Mouse (Mus musculus) gastrocnemius, adult 18-20 months (tissue): ENCODE data around the gene Ccdc160. TPM values are rescaled to one million over a fixed set of nuclear protein-coding genes. Genes with fewer than 3 reads are reported as not detected.
A peak's percentile ranks its signal among the peaks of the same experiment; 100 is the strongest.

Experiments used
- DNase-seq: peaks from one replicate; pipeline ENCODE4 v3.0.0; 2021; ENCODE audit warnings: low spot score
- microRNA-seq: library from miRNA; unstranded; fragments of <30 nt; microRNA quantifications from one replicate; pipeline ENCODE4 v1.2.0, GENCODE M21; 2021
- total RNA-seq, 2 experiments: library from RNA; stranded (reverse); gene quantifications; 2 replicates each; pipeline ENCODE4 v1.2.3; 2021

Ccdc160 gene
- total RNA-seq, 2 experiments from 2014 or later, result 0.30 TPM; not detected in 1

GRCm38 (mm10) chrX:52819338-52819737 is 28.3 kb downstream of the Ccdc160 start:
- DNase-seq, result no peak

Small RNA genes lying within 50 kb of the gene (microRNA-seq; reads per million reads assigned to microRNA genes)
- gene Mir106a, result 5.5 reads per million, percentile 12 among the genes with 10 or more reads in this experiment
- not detected for gene Mir18b
- not detected for gene Mir19b-2
- gene Mir20b, result 5.1 reads per million, percentile 10 among the genes with 10 or more reads in this experiment
- gene Mir363, result 4.4 reads per million, percentile 8 among the genes with 10 or more reads in this experiment
- 129 reads per million, percentile 62 among the genes with 10 or more reads in this experiment for gene Mir92-2

Other genes with a start within 250 kb of the Ccdc160 start
- gene Gpc3, start 177.2 kb upstream of the Ccdc160 start, total RNA-seq, result 1 to 10 TPM; 5.1 to 8.2 TPM
- gene Phf6, start 121.1 kb downstream of the Ccdc160 start, total RNA-seq, result 1 to 10 TPM; 3.5 to 7.1 TPM
- gene Hprt, start 196.9 kb downstream of the Ccdc160 start, total RNA-seq, result 10 to 100 TPM; 19.3 to 30.7 TPM